Comparison of ENCODE assay signal across 15 mouse cellular contexts in genomic region chr7:35750873-35751272, GRCm38 (mm10).
"Had no signal": no experiment of that assay in that cellular context is flagged by ENCODE, and none has a peak within 500 bp of the region (broad histone marks: within the 10 kb centered on the region; RNA-seq: fewer than 3 reads in every experiment).

No protein-coding gene starts in this region.

- ATAC-seq: liver, postnatal 0 days; lung, postnatal 0 days; midbrain, embryonic 15.5 days had no signal

- DNase-seq: kidney, adult 9 months; kidney, postnatal 14 days; kidney, postnatal 4 days; left cerebral cortex, postnatal 4 days; liver, postnatal 0 days; lung, embryonic 14.5 days; lung, postnatal 36 days; right cerebral cortex, adult 18-20 months; right cerebral cortex, postnatal 25 days; spleen, adult 18-20 months; thymus, adult 2 months; thymus, postnatal 14 days; thymus, postnatal 4 days had no signal
